Mouse (Mus musculus): Measurements from ENCODE around the gene 9130213A22Rik.

The 9130213A22Rik gene

DNA sequence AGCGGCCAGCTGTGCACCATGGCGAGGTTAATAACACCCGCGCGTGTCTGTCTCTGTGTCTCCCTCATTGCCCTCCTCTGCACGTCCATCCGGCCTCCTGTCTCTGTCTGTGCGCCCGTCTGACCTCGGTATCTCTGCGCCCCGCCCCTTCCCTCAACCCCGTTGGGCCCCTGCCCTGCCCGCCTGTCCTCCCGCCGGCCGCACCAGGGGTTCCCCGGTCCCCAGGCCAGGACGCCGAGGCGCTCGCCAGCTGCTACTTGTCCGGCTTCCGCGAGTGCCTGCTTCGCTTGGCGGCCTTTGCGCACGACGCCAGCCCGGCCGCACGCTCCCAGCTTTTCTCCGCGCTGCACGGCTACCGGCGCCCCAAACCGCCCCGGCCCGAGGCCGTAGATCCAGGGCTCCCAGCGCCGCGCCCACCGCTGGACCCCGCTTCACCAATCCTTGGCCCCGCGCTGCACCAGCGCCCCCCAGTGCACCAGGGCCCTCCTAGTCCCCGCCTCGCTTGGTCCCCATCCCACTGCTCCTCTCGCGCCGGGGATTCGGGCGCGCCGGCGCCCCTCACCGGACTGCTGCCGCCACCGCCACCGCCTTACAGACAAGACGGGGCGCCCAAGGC, at the start of gene 9130213A22Rik:
TSS of gene 9130213A22Rik (minus strand) at position 254 of the 616 bp plus-strand sequence.
- DNase-seq = peak; percentile 91 to 92

GRCm38 (mm10) chr11:69171626-69172025, 49.2 kb upstream of the 9130213A22Rik start:
- peak; percentile 57 to 62 for DNase-seq

GRCm38 (mm10) chr11:69169313-69169712, 46.9 kb upstream of the 9130213A22Rik start:
- DNase-seq = no peak

GRCm38 (mm10) chr11:69156800-69157199, 34.4 kb upstream of the 9130213A22Rik start, which contains the start of gene Alox12b:
TSS of gene Alox12b (plus strand) at chr11:69156989.
- no peak for DNase-seq

GRCm38 (mm10) chr11:69155351-69155750, 33.0 kb upstream of the 9130213A22Rik start:
- no peak for DNase-seq

GRCm38 (mm10) chr11:69153831-69154230, 31.4 kb upstream of the 9130213A22Rik start:
- no peak for DNase-seq

DNA sequence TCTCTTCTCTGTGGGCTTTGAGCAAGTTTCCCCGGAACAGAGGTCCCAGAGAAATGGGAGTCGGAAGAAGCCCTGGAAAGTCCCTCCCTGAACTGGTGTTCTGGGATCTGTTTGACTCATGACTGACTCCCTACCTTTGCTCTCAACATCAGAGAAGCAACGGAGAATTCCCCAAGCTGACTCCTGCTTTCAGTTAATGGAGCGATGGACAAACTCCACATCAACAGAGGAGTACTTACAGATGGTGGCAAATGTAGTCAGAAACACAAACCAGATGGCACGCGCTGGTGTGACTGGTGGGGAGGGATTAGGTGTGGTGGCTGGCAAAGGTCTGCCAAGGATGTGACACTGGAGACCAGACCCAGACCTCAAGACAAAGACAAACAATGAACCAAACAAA, 28.6 kb upstream of the 9130213A22Rik start:
- no peak for DNase-seq

DNA sequence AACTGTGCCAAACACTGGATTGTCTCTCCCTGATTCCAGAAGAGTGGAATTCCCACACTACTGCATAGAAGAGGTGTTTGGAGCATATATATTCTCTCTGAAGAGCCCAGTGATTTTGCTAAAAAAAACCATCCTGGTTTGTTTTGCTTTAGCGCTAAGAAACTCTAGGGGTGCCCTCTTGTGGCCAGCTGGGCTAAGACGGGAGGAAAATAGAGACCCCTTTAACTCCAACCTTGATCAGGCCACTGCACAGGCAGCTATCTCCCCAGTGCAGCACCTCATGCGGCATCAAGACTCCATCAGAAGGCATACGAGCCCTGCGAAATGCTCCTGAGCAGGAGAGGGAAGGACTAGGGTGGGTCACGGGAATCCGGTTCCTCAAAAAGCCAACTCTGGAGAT, 28.1 kb upstream of the 9130213A22Rik start:
- DNase-seq = peak; percentile 59 to 63

DNA sequence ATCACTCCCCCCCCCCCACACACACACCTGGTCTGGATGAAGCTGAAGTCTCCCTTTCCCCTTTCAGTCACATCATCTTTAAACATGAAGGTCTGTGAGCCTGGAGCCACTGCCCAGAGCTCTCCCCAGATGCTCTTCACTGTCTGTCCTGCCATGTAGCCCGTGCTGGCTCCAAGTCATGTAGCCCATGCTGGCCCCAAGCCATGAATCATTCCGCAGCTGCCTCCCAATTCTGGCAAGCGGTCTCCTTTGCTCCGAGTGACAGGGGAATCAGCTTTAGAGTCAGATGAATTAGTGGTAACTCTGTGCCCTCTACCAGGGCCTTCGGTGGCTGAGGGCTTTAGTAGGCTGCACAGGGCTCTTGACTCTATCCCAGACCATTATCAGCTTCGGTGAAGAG, 27.3 kb upstream of the 9130213A22Rik start:
- DNase-seq = no peak

DNA sequence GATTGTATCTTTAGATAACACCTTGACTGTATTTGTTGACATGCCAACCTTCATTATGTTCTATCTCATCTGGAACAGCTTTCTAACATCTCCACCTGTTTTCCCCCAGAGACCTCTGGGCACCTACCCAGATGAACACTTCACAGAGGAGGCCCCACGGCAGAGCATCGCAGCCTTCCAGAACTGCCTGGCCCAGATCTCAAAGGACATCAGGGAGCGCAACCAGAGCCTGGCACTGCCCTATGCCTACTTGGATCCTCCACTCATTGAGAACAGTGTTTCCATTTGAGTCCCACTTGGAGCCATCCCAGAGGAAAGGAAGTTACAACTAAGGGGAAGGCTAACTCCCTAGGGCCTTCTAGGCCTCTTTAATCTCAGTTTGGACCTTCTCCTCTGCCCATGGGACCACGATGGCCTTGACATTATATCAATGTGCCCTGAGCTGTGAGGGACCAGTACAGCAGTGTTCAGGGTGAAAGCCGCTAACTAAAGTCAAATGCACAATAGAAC, 26.1 kb upstream of the 9130213A22Rik start:
- no peak for DNase-seq

DNA sequence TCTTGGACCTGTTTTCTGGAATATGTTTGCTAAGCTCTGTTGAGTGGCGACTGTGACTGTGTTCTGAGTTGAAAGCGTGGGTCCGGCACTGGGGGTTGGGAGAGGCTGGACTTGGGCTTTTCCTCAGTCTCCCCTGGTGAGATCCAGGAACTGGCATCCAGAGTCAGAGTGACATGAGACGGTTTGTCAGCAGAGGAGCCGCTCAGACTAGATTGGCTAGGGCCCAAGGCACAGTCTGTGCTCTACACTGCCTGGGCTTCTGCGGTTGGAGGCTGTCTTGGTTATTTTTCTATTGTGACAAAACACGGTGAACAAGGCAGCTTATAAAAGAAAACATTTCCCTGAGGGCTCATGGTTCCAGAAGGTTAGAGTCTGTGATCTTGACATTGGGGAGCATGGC, 25.2 kb upstream of the 9130213A22Rik start:
- no peak for DNase-seq

GRCm38 (mm10) chr11:69135361-69135760, 13.0 kb upstream of the 9130213A22Rik start:
- DNase-seq = no peak

- no peak for DNase-seq
These were observed 12.2 kb upstream of the 9130213A22Rik start for GRCm38 (mm10) chr11:69134622-69134968.

- peak; percentile 71 to 81 for DNase-seq
These were observed 11.7 kb upstream of the 9130213A22Rik start for GRCm38 (mm10) chr11:69133923-69134621.

- DNase-seq = peak in 1 of 2 experiments; percentile 52
These were observed 11.2 kb upstream of the 9130213A22Rik start for GRCm38 (mm10) chr11:69133566-69133922.

GRCm38 (mm10) chr11:69128426-69129122, 6.2 kb upstream of the 9130213A22Rik start:
- no peak for DNase-seq

- no peak for DNase-seq
These were observed 4.3 kb upstream of the 9130213A22Rik start for GRCm38 (mm10) chr11:69126706-69127095.

- no peak for DNase-seq
These were observed 3.7 kb upstream of the 9130213A22Rik start for GRCm38 (mm10) chr11:69125919-69126705.

GRCm38 (mm10) chr11:69125852-69125918, 3.3 kb upstream of the 9130213A22Rik start, which contains the start of gene Aloxe3:
TSS of gene Aloxe3 (plus strand) at chr11:69125896.
- no peak for DNase-seq

DNA sequence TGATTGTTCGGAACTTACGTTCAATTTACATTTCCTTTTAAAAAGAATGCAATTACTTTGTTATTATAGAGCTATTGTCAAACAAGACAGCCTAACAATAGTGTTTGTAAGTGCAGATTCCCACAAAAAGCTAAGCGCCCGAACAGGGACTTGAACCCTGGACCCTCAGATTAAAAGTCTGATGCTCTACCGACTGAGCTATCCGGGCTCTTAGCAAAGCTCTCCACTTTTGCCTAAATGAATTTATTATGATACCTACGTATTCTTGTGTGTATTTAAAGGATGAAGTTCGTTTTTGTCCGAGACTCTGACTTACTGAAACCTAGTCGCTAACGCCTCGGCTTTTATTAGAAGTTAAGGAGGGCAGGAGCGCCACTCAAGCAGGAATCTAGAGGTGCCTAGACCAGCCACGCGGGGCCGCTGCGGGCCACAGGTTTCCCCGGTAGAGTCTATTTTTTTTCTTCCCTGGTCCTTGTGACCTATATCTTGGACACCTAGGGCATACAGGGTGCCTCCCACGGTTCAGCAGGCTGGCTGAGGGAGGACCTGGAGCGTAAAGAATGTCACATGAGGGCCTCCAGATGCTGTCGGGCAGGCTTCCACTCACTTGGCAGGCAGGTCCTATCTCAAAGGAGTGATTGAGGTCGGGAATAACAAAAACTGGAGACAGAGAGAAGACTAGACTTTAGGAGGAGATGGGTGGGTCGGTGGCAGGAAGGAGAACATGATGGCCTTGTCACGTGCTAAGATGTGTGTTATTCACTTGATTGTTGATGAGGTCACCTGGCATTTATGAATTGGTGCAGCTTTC, 2.9 kb upstream of the 9130213A22Rik start:
- peak; percentile 85 to 87 for DNase-seq

DNA sequence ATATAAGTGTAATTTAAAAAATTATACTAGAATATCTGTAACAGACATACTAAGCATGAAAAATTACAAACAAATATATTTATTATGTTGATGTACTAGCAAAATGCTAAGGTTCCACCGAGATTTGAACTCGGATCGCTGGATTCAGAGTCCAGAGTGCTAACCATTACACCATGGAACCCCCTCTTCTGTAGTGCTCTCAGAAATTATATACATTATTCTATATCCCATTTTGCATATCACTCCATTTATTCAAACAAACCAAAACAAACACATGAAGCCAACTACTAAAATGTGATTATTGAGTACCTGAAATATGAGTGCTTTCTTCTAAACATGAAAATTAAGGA, 2.1 kb upstream of the 9130213A22Rik start:
- DNase-seq = peak in 1 of 2 experiments; percentile 63

DNA sequence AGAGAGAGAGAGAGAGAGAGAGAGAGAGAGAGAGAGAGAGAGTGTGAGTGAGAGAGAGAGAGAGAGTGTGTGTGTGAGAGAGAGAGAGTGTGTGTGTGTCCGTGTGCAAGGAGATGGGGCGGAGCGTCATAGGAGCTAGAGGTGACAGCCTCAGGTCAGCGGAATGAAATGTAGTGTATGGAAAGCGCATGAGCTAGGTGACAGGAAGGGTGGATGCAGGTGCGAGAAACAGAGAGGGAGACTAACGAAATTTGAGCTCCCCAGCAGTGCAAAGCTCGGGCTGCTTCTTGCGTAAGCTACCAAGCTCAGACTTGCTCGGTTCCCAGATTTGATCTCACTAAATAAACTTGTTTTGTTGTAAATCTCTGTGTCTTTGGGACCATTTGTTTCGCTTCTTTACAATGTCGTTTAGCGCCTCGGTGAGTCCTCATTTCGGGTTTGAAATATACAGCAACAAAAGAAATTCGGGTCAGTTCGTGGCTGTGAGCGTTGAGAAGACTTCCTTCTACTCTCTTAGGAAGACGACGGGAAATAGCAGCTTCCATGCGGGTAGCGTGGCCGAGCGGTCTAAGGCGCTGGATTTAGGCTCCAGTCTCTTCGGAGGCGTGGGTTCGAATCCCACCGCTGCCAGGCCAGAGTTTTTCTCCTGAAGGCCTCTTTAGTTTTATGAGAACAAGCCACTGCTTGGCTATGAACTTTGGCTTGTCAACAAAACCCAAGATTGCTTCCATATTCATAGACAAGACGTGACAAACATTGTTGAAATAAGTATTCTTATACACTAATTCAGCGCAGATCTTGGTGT, 1.5 kb upstream of the 9130213A22Rik start:
- DNase-seq = peak; percentile 88 to 89

Data from lung, adult 18-20 months (tissue).